Mouse (Mus musculus) testis, adult 2 months (tissue): ENCODE measurements around the gene Oscar.

Experiments
- CTCF ChIP-seq: fragments of 200-500 bp; IDR thresholded peaks from 2 replicates; pipeline ENCODE4 v1.5.1; 2012; ENCODE audit warnings: low read depth, mild to moderate bottlenecking, inconsistent platforms, low read length, moderate library complexity; ENCODE audit not compliant: control insufficient read depth, insufficient read depth, insufficient replicate concordance
- POLR2A ChIP-seq: fragments of 200-500 bp; IDR thresholded peaks from 2 replicates; pipeline ENCODE4 v1.6.1; 2012; ENCODE audit warnings: low read depth, mild to moderate bottlenecking, inconsistent platforms, low read length, moderate library complexity; ENCODE audit not compliant: control insufficient read depth

- no peak for TF ChIP-seq CTCF
- no peak for TF ChIP-seq POLR2A
Measured at GRCm38 (mm10) chr7:3609082-3609481, 6.9 kb downstream of the Oscar start.
